Mouse (Mus musculus): ENCODE results near the gene Dock6.
A peak's percentile ranks its signal among the peaks of the same experiment; 100 is the strongest.
"Not testable (repeated sequence)": the region's sequence is repeated elsewhere in the genome, so short reads cannot be mapped to it uniquely, and the experiment has no call there.

Gene Dock6

GRCm38 (mm10) chr9:21816716-21817305 lies 35.6 kb downstream of the Dock6 start:
- DNase-seq (ENCODE audit: extremely low read depth, low read depth, low spot score): no peak

- no peak for DNase-seq (ENCODE audit: extremely low read depth, low read depth, low spot score)
Measured at GRCm38 (mm10) chr9:21811170-21811569, 41.3 kb downstream of the Dock6 start.

GRCm38 (mm10) chr9:21808561-21808960 lies 43.9 kb downstream of the Dock6 start:
- DNase-seq (ENCODE audit: extremely low read depth, low read depth, low spot score): no peak

GRCm38 (mm10) chr9:21806976-21807375 lies 45.5 kb downstream of the Dock6 start:
- no peak for DNase-seq (ENCODE audit: extremely low read depth, low read depth, low spot score)

- DNase-seq (ENCODE audit: extremely low read depth, low read depth, low spot score): no peak
Measured at GRCm38 (mm10) chr9:21806363-21806762, 46.1 kb downstream of the Dock6 start.

GRCm38 (mm10) chr9:21803986-21804644 lies 48.3 kb downstream of the Dock6 start:
- DNase-seq (ENCODE audit: extremely low read depth, low read depth, low spot score): no peak

GRCm38 (mm10) chr9:21801591-21801990 lies 50.8 kb downstream of the Dock6 start:
- DNase-seq (ENCODE audit: extremely low read depth, low read depth, low spot score): no peak

GRCm38 (mm10) chr9:21801121-21801520 lies 51.3 kb downstream of the Dock6 start:
- no peak for DNase-seq (ENCODE audit: extremely low read depth, low read depth, low spot score)

- DNase-seq (ENCODE audit: extremely low read depth, low read depth, low spot score): no peak
Measured at GRCm38 (mm10) chr9:21799010-21799350, 53.5 kb downstream of the Dock6 start.

GRCm38 (mm10) chr9:21798345-21799009 lies 54.0 kb downstream of the Dock6 start, which contains the start of gene Kank2:
Kank2 (minus strand) TSS chr9:21798744.
- no peak for DNase-seq (ENCODE audit: extremely low read depth, low read depth, low spot score)

- DNase-seq (ENCODE audit: extremely low read depth, low read depth, low spot score): no peak
Measured at GRCm38 (mm10) chr9:21797921-21798344, 54.5 kb downstream of the Dock6 start.

GRCm38 (mm10) chr9:21796919-21797318 lies 55.5 kb downstream of the Dock6 start:
- DNase-seq (ENCODE audit: extremely low read depth, low read depth, low spot score): no peak

- DNase-seq (ENCODE audit: extremely low read depth, low read depth, low spot score): no peak
Measured at GRCm38 (mm10) chr9:21796259-21796658, 56.2 kb downstream of the Dock6 start.

GRCm38 (mm10) chr9:21795579-21795978 lies 56.9 kb downstream of the Dock6 start:
- peak; percentile 56 for DNase-seq (ENCODE audit: extremely low read depth, low read depth, low spot score)

- no peak for DNase-seq (ENCODE audit: extremely low read depth, low read depth, low spot score)
Measured at GRCm38 (mm10) chr9:21794925-21795324, 57.5 kb downstream of the Dock6 start.

GRCm38 (mm10) chr9:21794344-21794834 lies 58.0 kb downstream of the Dock6 start:
- no peak for DNase-seq (ENCODE audit: extremely low read depth, low read depth, low spot score)

GRCm38 (mm10) chr9:21793507-21793906 lies 58.9 kb downstream of the Dock6 start:
- not testable (repeated sequence) for DNase-seq (ENCODE audit: extremely low read depth, low read depth, low spot score)

- DNase-seq (ENCODE audit: extremely low read depth, low read depth, low spot score): no peak
Measured at GRCm38 (mm10) chr9:21792644-21793043, 59.8 kb downstream of the Dock6 start.

- DNase-seq (ENCODE audit: extremely low read depth, low read depth, low spot score): no peak
Measured at GRCm38 (mm10) chr9:21791861-21792260, 60.6 kb downstream of the Dock6 start.

- DNase-seq (ENCODE audit: extremely low read depth, low read depth, low spot score): no peak
Measured at GRCm38 (mm10) chr9:21788234-21788633, 64.2 kb downstream of the Dock6 start.

GRCm38 (mm10) chr9:21787654-21788053 lies 64.8 kb downstream of the Dock6 start:
- DNase-seq (ENCODE audit: extremely low read depth, low read depth, low spot score): no peak

- no peak for DNase-seq (ENCODE audit: extremely low read depth, low read depth, low spot score)
Measured at GRCm38 (mm10) chr9:21786906-21787305, 65.5 kb downstream of the Dock6 start.

Data from fat pad, adult 2 months (tissue).